Mouse (Mus musculus): ENCODE measurements at regions not wholly inside any gene's neighbourhood (a gene's known extent, or its start where the extent isn't known, plus 50 kb on each side); places are given as distances from the start of the nearest gene placed in this dataset.

DNA sequence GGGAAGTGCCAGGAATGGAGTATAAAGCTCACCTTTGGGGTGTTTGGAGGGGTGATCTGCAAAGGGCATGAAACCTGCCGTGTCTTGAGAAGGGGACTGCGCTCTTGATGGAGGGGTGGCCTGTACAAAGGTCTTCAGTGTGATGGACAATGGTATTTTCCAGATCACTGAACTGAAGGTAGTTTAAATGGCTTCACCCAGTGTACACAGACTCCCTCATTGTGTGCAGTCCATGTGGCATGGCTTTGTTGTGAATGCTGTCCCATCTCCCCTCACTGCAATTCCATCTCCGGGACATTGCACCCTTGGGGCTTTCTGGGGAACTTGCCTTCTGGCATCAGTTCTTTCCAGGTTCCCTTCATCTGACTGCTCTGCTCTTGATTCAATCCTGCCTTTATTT is 288.2 kb downstream of the Ttll7 start:
- Histone ChIP-seq H3K27me3 (no peaks in the 10 kb centered on the region), H3K9me3 (no peaks in the 10 kb centered on the region), H3K9ac (replicated peaks) (no peak overlapping the region), H3K4me3 (no peak overlapping the region), H3K36me3 (no peaks in the 10 kb centered on the region), H3K27ac (replicated peaks) (no peak overlapping the region), H3K4me1 (no peaks in the 10 kb centered on the region), H3K4me2 (replicated peaks) (no peak overlapping the region)
- WGBS: 42% methylated on average over 3 of the region's 3 CpGs
- no peak for ATAC-seq (ENCODE audit: low FRiP score, low read depth)

DNA sequence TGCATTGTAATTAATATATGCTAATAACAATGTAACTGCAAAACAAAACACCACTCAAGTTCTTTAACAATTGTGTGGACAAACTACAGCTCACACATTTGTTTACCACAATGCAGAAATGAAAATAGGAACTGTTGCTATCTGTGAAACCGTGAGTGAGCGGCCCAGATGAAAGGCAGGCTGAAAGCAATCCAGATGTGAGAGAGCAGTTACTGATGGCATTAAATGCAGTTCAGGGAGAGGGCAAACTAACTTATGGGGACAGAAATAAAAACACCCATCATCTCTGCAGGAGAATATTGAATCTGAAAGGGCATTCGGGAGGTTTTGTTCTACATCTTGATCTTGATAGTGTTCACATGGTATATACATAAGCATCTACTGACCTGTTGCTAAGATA is 301.3 kb downstream of the Ttll7 start:
- no peak overlapping the region for H3K9ac ChIP-seq (replicated peaks)
- no peaks in the 10 kb centered on the region for H3K4me1 ChIP-seq
- H3K27ac ChIP-seq (replicated peaks): no peak overlapping the region
- H3K36me3 ChIP-seq: no peaks in the 10 kb centered on the region
- no peak overlapping the region for H3K4me2 ChIP-seq (replicated peaks)
- no peaks in the 10 kb centered on the region for H3K9me3 ChIP-seq
- no peaks in the 10 kb centered on the region for H3K27me3 ChIP-seq
- H3K4me3 ChIP-seq: no peak overlapping the region
- WGBS: 77% methylated on average over 3 of the region's 3 CpGs
- no peak for ATAC-seq (ENCODE audit: low FRiP score, low read depth)

DNA sequence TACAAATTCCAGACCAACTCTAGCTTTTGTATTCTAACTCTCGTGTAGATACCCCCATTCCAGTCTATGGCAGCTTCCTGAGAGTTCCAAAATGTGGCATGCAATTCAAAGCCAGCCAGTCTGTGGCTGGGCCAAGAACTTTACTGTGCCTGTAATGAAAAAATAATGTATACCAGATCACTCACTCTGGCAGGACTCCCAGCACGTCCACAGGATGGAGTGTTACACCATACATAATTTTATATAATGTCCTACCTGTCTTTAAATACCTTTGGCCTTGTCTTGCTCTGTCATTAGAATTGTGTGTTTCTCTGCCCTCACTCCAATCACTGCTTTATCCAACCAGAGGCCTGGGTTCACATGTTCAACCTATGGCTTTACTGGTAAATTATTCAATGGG is 301.8 kb downstream of the Ttll7 start:
- Histone ChIP-seq H3K4me1 (no peaks in the 10 kb centered on the region), H3K4me2 (replicated peaks) (no peak overlapping the region), H3K36me3 (no peaks in the 10 kb centered on the region), H3K27ac (replicated peaks) (no peak overlapping the region), H3K4me3 (no peak overlapping the region), H3K9ac (replicated peaks) (no peak overlapping the region), H3K9me3 (no peaks in the 10 kb centered on the region), H3K27me3 (no peaks in the 10 kb centered on the region)
- no peak for ATAC-seq (ENCODE audit: low FRiP score, low read depth)
- WGBS: 83% methylated on average over 2 of the region's 2 CpGs

DNA sequence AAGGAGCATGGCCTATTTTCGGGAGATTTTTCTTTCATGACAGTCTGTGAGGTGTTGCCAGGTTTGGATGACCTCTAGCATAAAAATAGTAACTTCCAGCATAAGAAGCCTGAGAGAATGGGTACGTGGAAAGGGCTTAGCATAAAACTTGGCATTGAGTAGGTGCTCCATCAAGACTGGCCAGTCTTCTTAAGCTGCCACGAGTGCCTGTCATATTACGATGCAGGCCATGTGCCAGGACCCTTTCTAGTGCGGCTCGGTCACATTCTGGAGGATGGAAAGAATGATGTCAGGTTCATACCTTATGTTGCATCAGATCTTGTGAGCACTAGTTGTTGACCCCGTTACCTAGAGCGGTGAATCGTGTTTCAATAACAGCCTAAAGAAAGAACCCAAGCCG is 311.0 kb downstream of the Ttll7 start:
- Histone ChIP-seq H3K27me3 (no peaks in the 10 kb centered on the region), H3K4me1 (no peaks in the 10 kb centered on the region), H3K9ac (replicated peaks) (no peak overlapping the region), H3K27ac (replicated peaks) (no peak overlapping the region), H3K9me3 (no peaks in the 10 kb centered on the region), H3K4me3 (no peak overlapping the region), H3K36me3 (no peaks in the 10 kb centered on the region), H3K4me2 (replicated peaks) (no peak overlapping the region)
- 96% methylated on average over 10 of the region's 10 CpGs for WGBS
- ATAC-seq (ENCODE audit: low FRiP score, low read depth): no peak

DNA sequence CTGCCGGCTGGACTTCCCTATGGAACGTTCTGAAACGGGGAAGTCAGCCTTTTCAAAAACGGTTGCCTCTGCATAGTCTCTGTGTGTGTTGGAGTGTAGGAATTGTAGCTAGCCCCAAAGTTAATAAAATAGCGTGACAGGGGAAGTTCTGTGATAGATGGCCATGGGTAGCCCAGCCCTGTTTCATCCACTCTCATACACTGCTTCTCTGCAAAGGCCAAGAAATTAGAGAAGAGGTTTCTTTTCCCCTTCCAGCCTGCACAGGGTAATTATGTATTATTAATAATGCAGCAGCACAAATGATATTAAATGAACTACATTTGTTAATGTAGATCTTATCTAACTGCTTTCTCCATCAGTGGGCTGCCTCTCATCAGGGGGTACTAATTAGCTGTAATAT is 311.4 kb downstream of the Ttll7 start:
- Histone ChIP-seq H3K9ac (replicated peaks) (no peak overlapping the region), H3K4me2 (replicated peaks) (no peak overlapping the region), H3K4me3 (no peak overlapping the region), H3K4me1 (no peaks in the 10 kb centered on the region), H3K27me3 (no peaks in the 10 kb centered on the region), H3K27ac (replicated peaks) (no peak overlapping the region), H3K9me3 (no peaks in the 10 kb centered on the region), H3K36me3 (no peaks in the 10 kb centered on the region)
- no peak for ATAC-seq (ENCODE audit: low FRiP score, low read depth)
- 94% methylated on average over 5 of the region's 5 CpGs for WGBS

DNA sequence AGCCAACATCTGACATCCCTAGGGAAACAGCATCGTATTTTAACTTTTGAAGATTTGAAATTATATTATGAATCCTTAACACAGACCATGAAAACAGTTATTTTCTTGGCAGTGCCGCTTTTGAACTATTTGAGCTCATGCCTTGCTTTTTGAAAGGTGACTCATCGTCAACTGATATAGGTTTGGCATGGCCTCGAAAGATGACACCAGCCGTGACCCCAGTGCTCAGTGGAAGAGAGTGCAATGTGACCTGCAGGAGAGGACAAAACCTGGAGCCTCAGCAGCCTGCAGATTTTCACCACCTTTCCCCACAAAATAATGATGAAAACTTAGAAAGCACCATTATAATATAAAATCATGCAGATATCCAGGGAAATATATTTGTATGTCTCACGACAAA is 312.8 kb downstream of the Ttll7 start:
- ATAC-seq (ENCODE audit: low FRiP score, low read depth): no peak
- H3K4me1 ChIP-seq: no peaks in the 10 kb centered on the region
- WGBS: 84% methylated on average over 6 of the region's 6 CpGs
- H3K36me3 ChIP-seq: no peaks in the 10 kb centered on the region
- no peaks in the 10 kb centered on the region for H3K27me3 ChIP-seq
- H3K4me3 ChIP-seq: no peak overlapping the region
- no peak overlapping the region for H3K4me2 ChIP-seq (replicated peaks)
- H3K27ac ChIP-seq (replicated peaks): no peak overlapping the region
- H3K9ac ChIP-seq (replicated peaks): no peak overlapping the region
- no peaks in the 10 kb centered on the region for H3K9me3 ChIP-seq

DNA sequence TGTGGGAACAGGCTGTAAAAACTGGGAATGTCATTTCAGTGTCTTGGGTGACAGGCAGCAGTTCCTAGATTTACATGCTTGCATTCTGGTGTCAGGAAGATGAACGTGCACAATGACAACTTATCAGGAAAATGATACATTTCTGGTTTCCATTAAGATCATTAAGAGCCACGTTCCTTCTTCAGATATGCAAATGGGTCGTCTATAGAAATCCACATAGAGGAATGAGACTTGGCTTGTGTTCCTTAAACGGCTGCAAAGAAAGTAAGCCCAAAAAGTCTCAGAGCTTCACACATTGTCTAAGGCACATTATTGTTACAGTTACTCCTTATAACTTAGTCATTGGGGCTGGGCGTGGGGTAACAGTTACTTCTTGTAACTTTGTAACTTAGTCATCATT is 314.4 kb downstream of the Ttll7 start:
- H3K4me1 ChIP-seq: no peaks in the 10 kb centered on the region; the same call in 1 of the 2 replicates
- no peak for ATAC-seq (ENCODE audit: low FRiP score, low read depth)
- H3K4me2 ChIP-seq (replicated peaks): no peak overlapping the region
- no peaks in the 10 kb centered on the region for H3K9me3 ChIP-seq
- WGBS: 74% methylated on average over 5 of the region's 5 CpGs
- no peaks in the 10 kb centered on the region for H3K36me3 ChIP-seq
- no peak overlapping the region for H3K9ac ChIP-seq (replicated peaks)
- H3K4me3 ChIP-seq: no peak overlapping the region
- H3K27ac ChIP-seq (replicated peaks): no peak overlapping the region
- H3K27me3 ChIP-seq: no peaks in the 10 kb centered on the region

DNA sequence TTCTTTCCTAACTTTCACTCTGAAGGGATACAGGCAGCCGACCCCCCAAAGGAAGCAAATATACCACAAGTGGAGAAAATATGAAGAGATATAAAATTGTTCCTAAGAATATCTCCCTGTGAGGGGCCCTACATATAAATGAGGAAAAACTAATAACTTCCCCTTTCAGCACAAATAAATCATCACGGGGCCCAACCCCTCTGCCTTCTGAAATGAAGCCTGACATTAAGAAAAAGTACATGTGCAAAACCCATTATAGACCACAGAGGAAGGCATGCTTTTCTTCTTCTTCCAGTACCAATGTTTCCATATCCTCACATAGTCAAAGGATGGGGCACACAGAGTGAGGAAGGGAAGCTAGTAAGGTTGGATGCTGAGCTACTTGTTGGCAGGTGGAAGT is 317.0 kb downstream of the Ttll7 start:
- H3K4me2 ChIP-seq (replicated peaks): no peak overlapping the region
- no peaks in the 10 kb centered on the region for H3K36me3 ChIP-seq
- H3K9me3 ChIP-seq: no peaks in the 10 kb centered on the region
- ATAC-seq (ENCODE audit: low FRiP score, low read depth): no peak
- no peak overlapping the region for H3K27ac ChIP-seq (replicated peaks)
- no peaks in the 10 kb centered on the region; the same call in 1 of the 2 replicates for H3K4me1 ChIP-seq
- 94% methylated on average over 2 of the region's 2 CpGs for WGBS
- H3K4me3 ChIP-seq: no peak overlapping the region
- H3K27me3 ChIP-seq: no peaks in the 10 kb centered on the region
- no peak overlapping the region for H3K9ac ChIP-seq (replicated peaks)

DNA sequence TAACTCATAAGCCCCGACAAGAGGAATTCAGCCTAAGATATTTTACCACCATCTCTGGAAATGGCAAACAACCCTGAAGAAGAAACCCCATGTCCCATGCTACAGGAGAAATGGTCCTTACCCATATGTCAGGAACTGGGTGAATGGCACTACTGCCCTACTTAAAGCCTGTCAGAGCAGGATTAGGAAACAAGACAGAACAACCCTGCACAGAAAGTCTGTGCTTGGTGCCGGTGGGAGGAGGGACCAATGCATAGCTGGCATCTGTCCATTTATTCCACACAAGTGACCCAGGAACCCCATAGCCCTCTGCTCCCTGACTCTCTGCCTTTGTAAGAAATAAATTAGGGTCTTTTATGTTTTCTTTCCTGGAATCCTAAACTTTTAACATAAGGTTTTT is 317.9 kb downstream of the Ttll7 start:
- H3K36me3 ChIP-seq: no peaks in the 10 kb centered on the region
- H3K27ac ChIP-seq (replicated peaks): no peak overlapping the region
- H3K4me1 ChIP-seq: no peaks in the 10 kb centered on the region; the same call in 1 of the 2 replicates
- H3K27me3 ChIP-seq: no peaks in the 10 kb centered on the region
- no peak overlapping the region for H3K4me2 ChIP-seq (replicated peaks)
- H3K4me3 ChIP-seq: no peak overlapping the region
- 0 out of 2 replicates have a peak, but pooled peaks have one; percentile 47 for ATAC-seq (ENCODE audit: low FRiP score, low read depth)
- no peak overlapping the region for H3K9ac ChIP-seq (replicated peaks)
- 52% methylated on average over 2 of the region's 2 CpGs for WGBS
- no peaks in the 10 kb centered on the region for H3K9me3 ChIP-seq

DNA sequence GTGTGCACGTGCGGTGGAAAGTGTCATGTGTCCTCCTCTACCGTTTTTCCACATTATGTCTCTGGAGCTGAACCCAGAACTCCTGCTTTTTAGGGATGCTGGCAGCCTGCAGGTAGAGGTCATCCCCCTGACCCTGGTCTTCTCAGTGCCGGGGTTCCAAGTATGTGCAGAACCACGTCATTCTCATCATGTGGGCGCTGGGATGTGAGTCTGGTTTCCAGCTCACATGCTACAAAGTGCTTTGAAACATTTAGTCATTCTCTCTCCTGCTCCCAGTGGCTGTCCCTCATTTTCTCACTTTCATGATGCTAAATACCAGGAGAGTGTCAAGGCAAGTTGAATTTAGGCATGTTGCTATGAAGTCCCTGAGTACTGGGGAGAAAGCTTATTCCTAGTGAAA is 326.6 kb downstream of the Ttll7 start:
- Histone ChIP-seq H3K9me3 (no peaks in the 10 kb centered on the region), H3K27ac (replicated peaks) (no peak overlapping the region), H3K4me2 (replicated peaks) (no peak overlapping the region), H3K36me3 (no peaks in the 10 kb centered on the region), H3K27me3 (no peaks in the 10 kb centered on the region), H3K4me3 (no peak overlapping the region), H3K9ac (replicated peaks) (no peak overlapping the region), H3K4me1 (peaks cover 31% of the 10 kb centered on the region)
- ATAC-seq (ENCODE audit: low FRiP score, low read depth): no peak
- WGBS: 78% methylated on average over 6 of the region's 6 CpGs

DNA sequence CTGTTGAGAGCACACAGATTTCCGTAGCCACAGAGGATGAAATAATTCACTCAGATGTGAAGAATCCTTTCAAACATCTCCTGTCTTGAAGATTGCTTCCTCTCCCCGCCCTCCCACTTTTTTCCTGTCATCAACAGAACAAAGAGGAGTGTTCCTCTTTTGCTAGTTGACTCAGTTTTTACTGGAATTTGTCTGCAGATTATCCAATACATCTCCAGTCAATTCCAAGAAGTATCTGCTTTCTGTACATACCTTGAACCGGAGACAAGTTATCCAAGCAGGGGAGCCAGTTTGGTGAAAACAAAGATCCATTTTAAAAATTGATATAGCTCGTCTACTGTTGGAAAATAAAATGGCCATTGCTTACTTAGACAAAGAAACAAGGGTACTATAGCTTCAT is 328.5 kb downstream of the Ttll7 start:
- Histone ChIP-seq H3K27ac (replicated peaks) (peak overlapping the region; percentile 92), H3K9ac (replicated peaks) (no peak overlapping the region), H3K4me1 (peaks cover 32% of the 10 kb centered on the region), H3K27me3 (no peaks in the 10 kb centered on the region), H3K36me3 (no peaks in the 10 kb centered on the region), H3K4me3 (no peak overlapping the region), H3K4me2 (replicated peaks) (peak overlapping the region; percentile 48), H3K9me3 (no peaks in the 10 kb centered on the region)
- WGBS: 35% methylated on average over 4 of the region's 4 CpGs
- ATAC-seq (ENCODE audit: low FRiP score, low read depth): no peak

DNA sequence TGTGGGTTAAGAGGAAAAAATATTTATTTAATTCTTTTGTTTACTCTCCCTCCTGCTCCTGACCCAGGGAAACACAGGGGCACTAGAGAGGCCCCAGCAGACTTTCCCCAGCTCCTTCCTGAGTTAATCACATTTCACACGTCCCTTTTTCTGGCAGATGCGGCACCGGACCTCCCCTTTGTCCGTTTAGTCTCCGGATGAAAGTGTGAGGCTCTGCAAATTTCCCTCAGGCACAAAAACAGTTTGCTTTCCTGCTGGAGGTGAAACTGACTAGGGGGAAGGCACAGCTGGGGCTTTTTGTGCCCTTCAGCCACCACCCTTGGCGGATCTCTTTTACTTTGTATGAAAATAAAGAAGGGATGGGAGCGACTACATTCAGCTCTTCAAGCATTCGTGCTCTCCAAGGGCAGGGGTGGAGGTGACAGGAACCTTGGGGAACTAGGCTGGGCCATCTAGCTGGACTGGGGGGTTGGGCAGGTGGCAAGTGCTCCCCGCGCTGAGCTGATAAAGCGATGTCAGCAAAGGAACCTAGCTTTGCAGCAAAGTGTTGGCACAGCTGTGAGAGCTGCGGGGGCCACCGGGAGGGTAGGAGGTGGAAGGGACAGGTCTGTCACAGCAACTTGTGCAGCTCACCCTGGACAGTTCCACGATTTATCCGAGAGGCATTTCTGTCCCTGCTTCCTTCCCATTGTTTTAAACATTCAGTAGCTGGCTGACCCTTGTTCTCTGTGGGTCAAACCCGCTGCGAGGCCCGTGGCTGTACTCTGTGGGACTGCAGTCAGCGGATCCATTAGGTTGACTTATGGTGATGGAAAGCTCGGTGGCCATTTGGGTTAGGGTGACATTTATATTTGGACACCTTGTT is 329.6 kb downstream of the Ttll7 start:
- ATAC-seq (ENCODE audit: low FRiP score, low read depth): peak; percentile 84
- Histone ChIP-seq H3K4me1 (peaks cover 32% of the 10 kb centered on the region), H3K9ac (replicated peaks) (peak overlapping the region; percentile 37; the same call in 1 of the 2 replicates), H3K9me3 (no peaks in the 10 kb centered on the region), H3K36me3 (no peaks in the 10 kb centered on the region), H3K27me3 (no peaks in the 10 kb centered on the region), H3K4me2 (replicated peaks) (peak overlapping the region; percentile 48), H3K4me3 (0 out of 2 replicates have a peak overlapping the region, but pooled peaks have one; percentile 17), H3K27ac (replicated peaks) (peak overlapping the region; percentile 92)
- under 1% methylated on average over 20 of the region's 20 CpGs for WGBS

Data from midbrain, embryonic 12.5 days (tissue).